Mouse (Mus musculus): ENCODE results near the gene Nab2.

DNA sequence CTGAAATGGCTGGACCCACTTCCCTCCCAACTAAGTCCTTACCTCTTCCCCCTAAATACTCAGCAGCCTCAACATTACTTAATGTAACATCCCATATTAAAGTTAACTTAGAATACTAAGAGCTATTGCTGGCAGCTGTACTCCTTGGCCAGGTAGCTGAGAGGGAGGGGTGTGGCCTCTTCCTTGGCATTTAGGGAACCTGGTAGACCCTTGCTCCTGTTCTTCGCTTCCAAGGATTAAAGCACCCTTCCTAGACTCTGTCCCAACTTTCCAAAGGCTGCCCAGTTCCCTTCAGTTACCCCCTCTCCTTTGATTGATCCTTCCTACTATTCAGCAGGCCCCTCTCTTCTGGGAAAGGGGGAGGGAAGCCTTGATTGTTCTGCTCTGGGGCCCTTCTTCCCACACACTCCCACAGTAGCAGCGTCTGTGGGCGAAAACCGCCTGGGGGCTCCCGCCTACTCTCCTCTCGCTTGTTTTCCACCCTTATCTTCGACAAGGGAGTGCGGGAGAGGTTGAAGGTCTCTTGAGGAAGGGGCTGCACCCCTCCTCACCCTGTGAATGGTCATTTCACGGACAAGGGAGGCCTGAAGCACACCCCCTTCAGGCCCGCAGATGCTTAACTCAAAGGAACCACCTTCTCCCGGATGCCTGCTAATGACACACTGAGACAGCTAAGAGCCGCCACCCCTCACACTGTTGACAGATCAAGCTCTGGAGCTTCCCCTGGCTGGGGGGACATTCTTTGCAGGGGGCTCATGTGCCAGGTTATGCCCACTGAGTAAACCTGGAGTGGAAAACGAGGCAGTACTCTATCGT, 2.8 kb downstream of the Nab2 start:
- TF ChIP-seq CTCF (IDR thresholded peaks at IDR 0.05; ENCODE audit: borderline replicate concordance, insufficient read depth, low read depth, low read length) (no peak), POLR2A (IDR thresholded peaks at IDR 0.05; ENCODE audit: borderline replicate concordance, insufficient read depth, low read length) (no peak)
